Mouse (Mus musculus): Measurements from ENCODE around the gene Rreb1. TPM values are rescaled to one million over a fixed set of nuclear protein-coding genes. Genes with fewer than 3 reads are reported as not detected.

Gene Rreb1
- polyA plus RNA-seq, 1 experiment from 2014 or later: 4.5 TPM

DNA sequence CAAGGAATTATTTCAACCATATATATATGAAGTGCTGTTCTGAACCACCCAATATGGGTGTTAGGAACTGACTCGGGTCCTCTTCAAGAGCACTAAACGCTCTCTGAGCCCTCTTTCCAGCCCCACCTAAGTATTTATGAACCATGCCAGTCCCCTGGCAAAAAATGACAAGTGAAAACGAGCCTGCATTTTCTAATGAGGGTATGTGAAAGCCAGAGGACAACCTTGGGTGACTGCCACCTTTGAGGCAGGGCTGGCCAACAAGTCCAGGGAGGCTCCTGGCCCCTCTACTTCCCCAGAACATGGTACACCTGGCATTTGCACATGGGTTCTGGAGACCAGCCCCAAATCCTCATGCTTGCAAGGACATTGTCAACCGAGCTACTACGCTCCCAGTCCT lies 196.5 kb downstream of the Rreb1 start:
- no peaks in the 10 kb centered on the region for H3K9me3 ChIP-seq (replicated peaks)
- no peak overlapping the region for H3K4me3 ChIP-seq
- 86% methylated on average over 5 of the region's 5 CpGs for WGBS
- no peaks in the 10 kb centered on the region for H3K27me3 ChIP-seq (ENCODE audit: low read depth, poor library complexity, severe bottlenecking)
- H3K4me1 ChIP-seq: no peaks in the 10 kb centered on the region
- no peak for DNase-seq (ENCODE audit: low spot score)
- peaks cover 51% of the 10 kb centered on the region for H3K36me3 ChIP-seq
- H3K27ac ChIP-seq (replicated peaks): no peak overlapping the region

DNA sequence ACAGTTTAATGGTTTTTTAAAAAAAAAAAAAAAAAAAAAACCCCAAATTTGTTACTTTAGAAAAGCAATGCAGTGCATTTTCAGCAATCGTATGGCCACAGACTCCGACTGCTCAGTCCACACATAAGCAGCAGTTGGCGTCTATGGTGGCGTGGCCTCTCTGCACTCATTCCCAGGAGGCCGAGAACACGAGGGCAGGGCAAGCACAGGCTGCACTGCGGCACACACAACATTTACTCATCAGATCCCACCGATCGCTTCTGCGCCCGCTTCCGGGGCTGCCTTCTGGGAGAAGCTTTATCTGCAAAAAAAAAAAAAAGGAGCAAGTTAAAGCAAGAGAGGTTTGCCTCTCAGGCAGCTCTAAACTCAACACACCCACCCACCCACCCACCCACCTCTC lies 201.3 kb downstream of the Rreb1 start:
- H3K4me1 ChIP-seq: no peaks in the 10 kb centered on the region
- peaks cover 94% of the 10 kb centered on the region for H3K36me3 ChIP-seq
- H3K27ac ChIP-seq (replicated peaks): no peak overlapping the region
- DNase-seq (ENCODE audit: low spot score): no peak
- H3K27me3 ChIP-seq (ENCODE audit: low read depth, poor library complexity, severe bottlenecking): no peaks in the 10 kb centered on the region
- no peaks in the 10 kb centered on the region for H3K9me3 ChIP-seq (replicated peaks)
- 96% methylated on average over 12 of the region's 12 CpGs for WGBS
- H3K4me3 ChIP-seq: no peak overlapping the region

DNA sequence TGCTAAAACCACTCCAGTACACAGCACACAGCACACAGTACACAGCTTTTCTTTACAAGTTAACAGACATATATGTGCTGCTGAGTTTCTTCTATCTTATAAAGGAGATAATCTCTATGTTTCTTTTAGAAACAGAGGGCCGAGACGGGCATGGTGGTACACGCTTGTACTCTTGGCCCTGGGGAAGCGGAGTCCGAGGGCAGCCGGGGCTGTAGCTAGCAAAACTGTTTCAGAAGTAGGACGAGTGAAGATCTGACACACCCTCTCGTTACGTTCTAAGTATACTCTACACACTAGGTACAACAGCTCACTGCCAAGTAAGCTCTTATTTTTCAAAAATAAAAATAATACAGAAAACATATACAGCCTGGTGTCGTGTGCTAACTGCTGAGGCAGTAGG lies 202.1 kb downstream of the Rreb1 start:
- no peak overlapping the region for H3K4me3 ChIP-seq
- 93% methylated on average over 10 of the region's 10 CpGs for WGBS
- H3K4me1 ChIP-seq: no peaks in the 10 kb centered on the region
- no peak overlapping the region for H3K27ac ChIP-seq (replicated peaks)
- H3K9me3 ChIP-seq (replicated peaks): no peaks in the 10 kb centered on the region
- DNase-seq (ENCODE audit: low spot score): no peak
- H3K36me3 ChIP-seq: peaks cover 100% of the 10 kb centered on the region
- no peaks in the 10 kb centered on the region for H3K27me3 ChIP-seq (ENCODE audit: low read depth, poor library complexity, severe bottlenecking)

DNA sequence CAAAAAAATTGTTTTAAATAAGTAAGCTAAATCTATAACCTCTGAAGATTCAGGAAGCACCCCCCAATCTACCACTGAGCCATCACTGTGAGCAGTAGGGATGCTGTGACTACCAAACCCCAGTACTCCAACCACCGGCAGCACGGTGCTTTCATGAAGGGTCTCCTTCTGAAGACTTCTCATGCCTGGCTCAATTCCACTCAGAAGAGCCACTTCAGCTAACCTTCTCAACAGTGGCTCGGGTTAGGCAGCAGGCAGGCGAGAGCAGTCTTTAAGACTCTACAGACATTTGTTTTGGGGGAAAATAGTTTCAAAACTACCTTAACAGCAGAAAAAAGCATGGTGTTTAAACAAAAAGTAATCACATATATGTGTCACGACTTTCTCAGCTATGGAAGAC lies 202.9 kb downstream of the Rreb1 start:
- H3K27me3 ChIP-seq (ENCODE audit: low read depth, poor library complexity, severe bottlenecking): no peaks in the 10 kb centered on the region
- no peak overlapping the region for H3K27ac ChIP-seq (replicated peaks)
- H3K4me3 ChIP-seq: no peak overlapping the region
- peaks cover 100% of the 10 kb centered on the region for H3K36me3 ChIP-seq
- H3K9me3 ChIP-seq (replicated peaks): no peaks in the 10 kb centered on the region
- no peak for DNase-seq (ENCODE audit: low spot score)
- WGBS: 93% methylated on average over 5 of the region's 5 CpGs
- H3K4me1 ChIP-seq: no peaks in the 10 kb centered on the region

DNA sequence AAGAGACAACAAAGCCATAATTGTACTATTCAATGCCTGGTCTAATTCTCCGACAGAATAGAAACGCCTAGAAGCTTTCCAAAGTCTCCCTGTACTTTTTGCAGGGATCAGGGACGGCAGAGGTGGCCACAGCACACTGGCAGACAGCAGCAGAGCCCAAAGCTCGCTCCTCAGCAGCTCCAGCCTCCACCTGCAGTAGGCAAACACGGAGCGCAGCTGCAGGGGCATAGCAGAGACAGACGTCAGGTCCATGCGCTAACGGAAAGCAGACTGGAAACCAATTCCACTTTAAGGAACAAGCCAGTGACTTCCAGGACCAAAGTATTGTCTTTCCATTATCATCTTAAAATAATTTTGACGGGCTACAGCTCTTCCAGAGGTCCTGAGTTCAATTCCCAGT lies 208.0 kb downstream of the Rreb1 start:
- DNase-seq (ENCODE audit: low spot score): no peak
- H3K4me3 ChIP-seq: no peak overlapping the region
- H3K27me3 ChIP-seq (ENCODE audit: low read depth, poor library complexity, severe bottlenecking): no peaks in the 10 kb centered on the region
- H3K4me1 ChIP-seq: no peaks in the 10 kb centered on the region
- H3K9me3 ChIP-seq (replicated peaks): no peaks in the 10 kb centered on the region
- H3K27ac ChIP-seq (replicated peaks): no peak overlapping the region
- peaks cover 100% of the 10 kb centered on the region for H3K36me3 ChIP-seq
- WGBS: 94% methylated on average over 10 of the region's 10 CpGs

DNA sequence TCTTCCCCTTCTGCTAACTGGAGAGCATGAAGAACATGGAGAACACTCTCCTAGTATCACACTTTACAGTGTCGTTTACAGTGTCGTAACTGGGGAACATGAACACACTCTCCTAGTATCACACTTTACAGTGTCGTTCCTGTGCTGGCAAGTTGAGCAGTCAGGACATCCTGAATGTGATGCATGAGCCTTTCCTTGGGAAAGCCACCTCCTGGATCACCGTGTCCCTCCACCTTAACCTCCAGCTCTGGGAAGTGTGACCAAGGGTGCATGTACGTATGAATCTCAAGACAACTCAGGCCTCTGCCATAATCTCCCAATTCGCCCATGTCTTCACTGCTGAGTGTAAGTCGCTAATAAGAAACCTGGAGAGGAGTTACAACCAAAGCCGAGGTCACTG lies 211.5 kb downstream of the Rreb1 start:
- no peaks in the 10 kb centered on the region for H3K27me3 ChIP-seq (ENCODE audit: low read depth, poor library complexity, severe bottlenecking)
- WGBS: 94% methylated on average over 8 of the region's 8 CpGs
- no peak overlapping the region for H3K4me3 ChIP-seq
- DNase-seq (ENCODE audit: low spot score): no peak
- H3K9me3 ChIP-seq (replicated peaks): no peaks in the 10 kb centered on the region
- peaks cover 15% of the 10 kb centered on the region for H3K4me1 ChIP-seq
- no peak overlapping the region for H3K27ac ChIP-seq (replicated peaks)
- H3K36me3 ChIP-seq: peaks cover 69% of the 10 kb centered on the region

DNA sequence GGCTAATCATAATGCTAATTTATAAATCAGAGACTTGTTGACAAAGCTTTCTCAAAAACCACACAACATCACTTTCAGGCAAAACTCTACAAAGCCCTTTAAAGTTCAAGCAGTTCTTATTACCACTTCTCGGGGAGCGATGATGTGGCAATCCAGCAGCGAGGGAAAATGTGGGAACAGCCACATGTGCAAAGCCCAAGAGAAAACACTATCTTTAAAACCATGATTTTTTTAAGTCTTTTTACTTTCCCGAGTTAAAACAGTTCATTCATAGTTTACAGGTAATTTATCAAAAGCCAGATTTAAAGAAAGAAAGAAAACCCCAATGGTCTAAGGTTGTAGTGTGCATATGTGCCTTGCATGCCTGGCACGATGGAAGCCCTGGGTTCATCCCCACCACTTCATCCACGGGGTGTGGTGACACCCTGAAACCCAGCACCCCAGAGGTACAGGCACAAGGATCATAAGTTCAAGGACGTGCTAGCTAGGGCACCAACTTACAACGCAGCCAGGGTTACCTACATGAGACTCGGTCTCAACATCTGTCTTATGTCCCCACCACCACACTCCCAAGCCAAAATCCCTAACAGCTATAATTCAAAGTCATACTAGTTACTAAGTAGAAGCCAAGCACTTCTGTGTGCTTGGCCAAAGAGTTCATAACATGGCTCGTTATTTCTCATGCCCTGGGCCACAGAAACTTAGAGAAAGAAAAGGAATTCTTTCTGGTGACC lies 214.6 kb downstream of the Rreb1 start:
- H3K9me3 ChIP-seq (replicated peaks): no peaks in the 10 kb centered on the region
- 25% methylated on average over 10 of the region's 10 CpGs for WGBS
- H3K27me3 ChIP-seq (ENCODE audit: low read depth, poor library complexity, severe bottlenecking): no peaks in the 10 kb centered on the region
- peak; percentile 17 for DNase-seq (ENCODE audit: low spot score)
- H3K4me3 ChIP-seq: peak overlapping the region; percentile 92
- H3K27ac ChIP-seq (replicated peaks): peak overlapping the region; percentile 98
- H3K4me1 ChIP-seq: peaks cover 15% of the 10 kb centered on the region
- peaks cover 38% of the 10 kb centered on the region for H3K36me3 ChIP-seq

DNA sequence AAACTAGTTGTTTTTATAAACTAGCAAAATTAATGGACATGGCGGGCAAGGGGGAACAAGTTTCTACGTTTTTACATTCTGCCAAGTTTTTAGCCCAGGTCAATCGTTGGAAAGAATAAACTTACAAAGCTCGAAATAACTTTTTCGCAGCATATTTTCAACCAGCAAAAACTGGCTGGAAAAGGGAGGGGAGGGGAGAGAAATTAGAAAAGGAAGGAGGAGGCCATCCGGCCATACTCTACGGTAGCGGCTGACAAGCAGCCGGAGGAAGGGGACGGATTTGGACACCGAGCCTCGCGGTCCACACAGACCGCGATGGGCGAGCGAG lies 215.1 kb downstream of the Rreb1 start:
- DNase-seq (ENCODE audit: low spot score): no peak
- H3K9me3 ChIP-seq (replicated peaks): no peaks in the 10 kb centered on the region
- no peaks in the 10 kb centered on the region for H3K27me3 ChIP-seq (ENCODE audit: low read depth, poor library complexity, severe bottlenecking)
- peaks cover 32% of the 10 kb centered on the region for H3K36me3 ChIP-seq
- 0% methylated on average over 17 of the region's 17 CpGs for WGBS
- H3K27ac ChIP-seq (replicated peaks): peak overlapping the region; percentile 98
- H3K4me1 ChIP-seq: peaks cover 15% of the 10 kb centered on the region
- peak overlapping the region; percentile 92 for H3K4me3 ChIP-seq

DNA sequence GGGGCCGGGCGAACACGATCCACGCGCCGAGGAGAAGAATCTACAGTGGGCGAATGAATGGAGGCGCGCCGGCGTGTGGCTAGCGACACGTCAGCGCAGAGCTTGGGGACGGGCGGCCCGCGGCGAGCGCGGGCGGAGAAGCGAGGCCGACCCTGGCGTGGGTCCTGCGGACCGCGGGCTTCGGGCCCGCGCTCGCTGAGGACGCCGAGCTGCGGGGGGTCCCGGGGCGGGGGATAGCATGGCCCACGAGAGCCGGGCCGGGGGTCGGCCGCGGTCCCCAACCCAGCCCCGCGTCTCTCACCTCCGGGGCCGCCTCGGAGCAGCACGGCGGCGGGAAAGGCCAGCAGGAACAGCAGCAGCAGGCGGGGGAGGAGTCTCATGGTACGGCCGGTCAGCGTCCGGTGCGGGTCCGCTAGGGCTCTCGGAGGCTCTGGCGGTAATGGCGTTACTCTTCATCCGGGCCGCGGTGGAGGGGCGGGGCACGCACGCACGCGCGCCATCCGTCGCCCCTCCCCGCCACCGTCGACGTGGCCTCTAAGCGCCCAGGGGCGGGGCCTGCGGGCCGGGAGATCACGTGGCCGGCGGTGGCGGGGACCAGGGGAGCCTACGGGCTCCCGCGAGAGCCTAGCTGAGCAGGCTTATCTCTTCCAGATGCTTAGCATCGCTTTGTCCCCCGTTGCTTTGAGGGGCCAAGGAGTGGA lies 215.7 kb downstream of the Rreb1 start, which contains the start of gene Ssr1:
TSS of gene Ssr1 (minus strand) at position 514 of the 701 bp plus-strand sequence.
- Histone ChIP-seq H3K9me3 (replicated peaks) (no peaks in the 10 kb centered on the region), H3K36me3 (peaks cover 27% of the 10 kb centered on the region), H3K27ac (replicated peaks) (peak within 1 kb of the TSS; percentile 98), H3K27me3 (ENCODE audit: low read depth, poor library complexity, severe bottlenecking) (no peaks in the 10 kb centered on the region), H3K4me1 (peaks cover 15% of the 10 kb centered on the region), H3K4me3 (peak within 1 kb of the TSS; percentile 92)
- DNase-seq (ENCODE audit: low spot score): peak; percentile 95
- WGBS: under 1% methylated on average over 89 of the region's 89 CpGs

DNA sequence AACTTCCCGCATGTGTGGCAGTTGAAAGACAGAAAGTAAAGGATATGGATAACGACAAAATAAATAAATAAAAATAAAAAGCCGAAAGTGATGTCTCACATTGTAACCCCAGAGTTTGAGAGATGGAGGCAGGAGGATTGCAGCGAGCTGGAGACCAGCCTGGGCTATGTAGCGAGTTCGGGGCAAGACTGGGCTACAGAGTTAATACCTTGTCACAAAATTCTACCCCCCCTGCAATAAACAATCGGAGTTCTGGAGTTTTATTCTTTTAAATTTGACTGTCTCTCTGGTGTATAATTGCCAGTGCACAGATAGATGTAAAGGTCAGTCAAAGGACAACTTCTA lies 216.2 kb downstream of the Rreb1 start:
- Histone ChIP-seq H3K4me1 (peaks cover 15% of the 10 kb centered on the region), H3K4me3 (peak overlapping the region; percentile 92), H3K27ac (replicated peaks) (peak overlapping the region; percentile 98), H3K36me3 (peaks cover 22% of the 10 kb centered on the region), H3K9me3 (replicated peaks) (no peaks in the 10 kb centered on the region), H3K27me3 (ENCODE audit: low read depth, poor library complexity, severe bottlenecking) (peaks cover 3% of the 10 kb centered on the region; the same call in 1 of the 2 replicates)
- no peak for DNase-seq (ENCODE audit: low spot score)
- 26% methylated on average over 7 of the region's 7 CpGs for WGBS

DNA sequence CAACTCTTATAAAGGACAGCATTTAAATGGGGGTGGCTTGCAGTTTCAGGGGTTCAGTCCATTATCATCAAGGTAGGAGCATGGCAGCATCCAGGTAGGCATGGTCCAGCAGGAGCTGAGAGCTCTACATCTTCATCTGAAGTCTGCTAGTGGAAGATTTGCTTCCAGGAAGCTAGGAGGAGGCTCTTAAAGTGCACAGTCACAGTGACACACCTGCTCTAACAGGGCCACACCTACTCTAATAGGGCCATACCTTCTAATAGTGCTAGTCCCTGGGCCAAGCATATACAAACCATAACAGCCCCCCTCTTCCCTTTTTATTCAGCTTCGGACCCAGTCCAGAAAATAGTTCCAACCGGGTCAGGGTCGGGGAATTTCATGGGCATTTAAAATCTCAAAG lies 221.5 kb downstream of the Rreb1 start:
- Histone ChIP-seq H3K36me3 (no peaks in the 10 kb centered on the region), H3K4me1 (no peaks in the 10 kb centered on the region), H3K4me3 (no peak overlapping the region), H3K27me3 (ENCODE audit: low read depth, poor library complexity, severe bottlenecking) (peaks cover 3% of the 10 kb centered on the region; the same call in 1 of the 2 replicates), H3K9me3 (replicated peaks) (no peaks in the 10 kb centered on the region), H3K27ac (replicated peaks) (no peak overlapping the region)
- 81% methylated on average over 3 of the region's 3 CpGs for WGBS
- DNase-seq (ENCODE audit: low spot score): no peak

Data from midbrain, embryonic 10.5 days (tissue).